Mouse (Mus musculus): Measurements from ENCODE around the gene Klhl10. TPM values are rescaled to one million over a fixed set of nuclear protein-coding genes. Genes with fewer than 3 reads are reported as not detected.

Klhl10 gene
- polyA plus RNA-seq (2016; fragmentation: Nextera tagmentation; extraction: Ambion mirVana): 0.51 and 0.74 TPM in 2 replicates

GRCm38 (mm10) chr11:100441797-100442196 is at the start of gene Klhl10, which contains the start of gene Nt5c3b:
TSS of gene Klhl10 (plus strand) at chr11:100441917.
TSS of gene Nt5c3b (minus strand) at chr11:100441808.
- Histone ChIP-seq H3K27me3 (no peaks in the 10 kb centered on the region), H3K4me1 (peaks cover 16% of the 10 kb centered on the region), H3K4me2 (peak within 1 kb of the TSS; percentile 82), H3K27ac (peak within 1 kb of the TSS; percentile 60), H3K4me3 (replicated peaks) (peak within 1 kb of the TSS; percentile 81), H3K9ac (peak within 1 kb of the TSS; percentile 88), H3K9me3 (no peaks in the 10 kb centered on the region), H3K36me3 (replicated peaks) (peaks cover 9% of the 10 kb centered on the region)
- no peak for ATAC-seq (ENCODE audit: low FRiP score)
- 87% methylated on average over 8 of the region's 8 CpGs for WGBS

DNA sequence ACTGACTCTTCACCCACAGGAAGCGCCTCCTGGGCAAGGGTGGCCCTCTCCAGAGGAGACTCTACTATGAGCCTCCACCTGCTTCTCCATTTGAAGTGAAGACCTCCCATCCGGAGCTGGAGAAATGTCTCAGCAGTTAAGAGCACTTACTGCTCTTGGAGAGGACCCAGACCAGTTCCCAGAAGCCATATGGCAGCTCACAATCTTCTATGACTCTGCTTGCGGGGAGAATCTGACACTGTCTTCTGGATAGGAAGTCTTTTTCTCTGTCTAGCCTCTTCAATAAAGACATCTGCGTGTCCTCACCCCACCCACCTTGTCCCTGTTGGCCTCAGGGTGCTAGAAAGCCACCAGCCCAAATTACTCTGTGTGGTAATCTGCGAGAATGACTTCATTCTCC is 48.8 kb upstream of the Klhl10 start:
- no peak for ATAC-seq (ENCODE audit: low FRiP score)
- no peak overlapping the region for H3K9ac ChIP-seq

GRCm38 (mm10) chr11:100393733-100394132 is 48.0 kb upstream of the Klhl10 start:
- no peaks in the 10 kb centered on the region for H3K9me3 ChIP-seq
- H3K27ac ChIP-seq: no peak overlapping the region
- H3K27me3 ChIP-seq: peaks cover 42% of the 10 kb centered on the region
- H3K9ac ChIP-seq: no peak overlapping the region
- no peak overlapping the region for H3K4me3 ChIP-seq (replicated peaks)
- 78% methylated on average over 7 of the region's 7 CpGs for WGBS
- peaks cover 39% of the 10 kb centered on the region for H3K4me1 ChIP-seq
- no peaks in the 10 kb centered on the region for H3K36me3 ChIP-seq (replicated peaks)
- H3K4me2 ChIP-seq: no peak overlapping the region
- no peak for ATAC-seq (ENCODE audit: low FRiP score)

More for the DNA sequence above, 48.8 kb upstream of the Klhl10 start:
- H3K4me2 ChIP-seq: no peak overlapping the region
- no peak overlapping the region for H3K4me3 ChIP-seq (replicated peaks)
- no peaks in the 10 kb centered on the region for H3K36me3 ChIP-seq (replicated peaks)
- peaks cover 36% of the 10 kb centered on the region for H3K4me1 ChIP-seq
- 89% methylated on average over 5 of the region's 5 CpGs for WGBS
- peaks cover 42% of the 10 kb centered on the region for H3K27me3 ChIP-seq
- no peak overlapping the region for H3K27ac ChIP-seq
- H3K9me3 ChIP-seq: no peaks in the 10 kb centered on the region

DNA sequence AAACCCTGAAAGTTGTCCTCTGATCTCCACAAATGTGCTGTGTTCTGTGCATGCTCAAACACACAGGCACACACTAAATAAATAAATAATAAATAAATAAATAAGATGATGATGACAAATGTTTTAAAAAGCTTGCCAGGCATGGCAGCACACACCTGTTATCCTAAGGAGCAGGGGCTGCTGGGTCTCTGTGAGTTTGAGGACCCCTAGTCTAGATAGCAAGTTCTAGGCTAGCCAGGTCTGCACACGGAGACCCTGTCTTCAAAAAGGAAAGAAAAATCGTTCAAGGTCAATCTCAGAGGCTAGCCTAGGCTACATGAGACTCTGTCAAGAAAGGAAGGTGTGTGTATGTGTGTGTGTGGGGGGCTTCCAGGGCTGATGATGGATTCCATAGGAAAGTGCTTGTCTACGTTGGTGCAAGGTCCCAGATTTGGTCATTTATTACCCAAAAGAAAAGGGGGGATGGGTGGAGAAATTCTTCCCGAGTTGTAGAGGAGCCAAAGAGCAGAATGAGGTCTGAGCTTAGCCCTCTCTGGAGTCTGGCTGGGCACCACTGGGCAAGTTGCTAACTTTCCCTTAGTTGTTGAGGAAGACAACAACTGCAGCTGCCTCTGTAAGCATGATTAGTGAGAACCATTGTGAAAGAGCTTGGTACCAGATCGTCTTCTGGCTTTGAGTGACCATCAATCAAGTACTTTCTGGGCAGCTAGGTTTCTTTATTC is 47.2 kb upstream of the Klhl10 start:
- H3K4me2 ChIP-seq: no peak overlapping the region
- ATAC-seq (ENCODE audit: low FRiP score): no peak

DNA sequence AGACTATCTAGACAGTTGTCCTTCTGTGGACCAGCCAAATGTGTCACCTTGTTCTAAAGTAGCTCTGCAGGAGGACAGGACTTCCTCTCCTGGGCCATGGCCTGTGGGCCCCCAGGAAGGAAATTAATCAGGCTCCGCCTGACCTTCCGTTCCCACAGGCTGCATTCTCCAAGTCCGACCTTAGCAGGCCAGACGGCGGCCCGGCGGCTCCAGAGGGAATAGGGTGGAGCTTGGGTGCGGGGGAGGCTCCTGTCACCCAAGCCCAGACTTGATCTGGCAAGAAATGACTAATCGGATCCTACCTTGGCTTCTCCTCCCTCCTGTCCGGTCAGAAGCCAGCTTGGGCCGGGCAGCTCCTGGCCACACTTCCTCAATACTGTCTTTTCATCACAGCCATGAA is 46.5 kb upstream of the Klhl10 start:
- H3K27ac ChIP-seq: no peak overlapping the region
- H3K4me1 ChIP-seq: peaks cover 38% of the 10 kb centered on the region
- no peaks in the 10 kb centered on the region for H3K9me3 ChIP-seq
- H3K36me3 ChIP-seq (replicated peaks): no peaks in the 10 kb centered on the region
- H3K9ac ChIP-seq: no peak overlapping the region
- no peak overlapping the region for H3K4me3 ChIP-seq (replicated peaks)
- no peak for ATAC-seq (ENCODE audit: low FRiP score)
- WGBS: 33% methylated on average over 11 of the region's 11 CpGs
- H3K27me3 ChIP-seq: peaks cover 46% of the 10 kb centered on the region
- peak overlapping the region; percentile 63 for H3K4me2 ChIP-seq

More for the DNA sequence above, 47.2 kb upstream of the Klhl10 start:
- Histone ChIP-seq H3K4me1 (peaks cover 39% of the 10 kb centered on the region), H3K4me3 (replicated peaks) (no peak overlapping the region), H3K27me3 (peaks cover 45% of the 10 kb centered on the region), H3K9ac (no peak overlapping the region), H3K9me3 (no peaks in the 10 kb centered on the region), H3K27ac (no peak overlapping the region), H3K36me3 (replicated peaks) (no peaks in the 10 kb centered on the region)
- 73% methylated on average over 5 of the region's 5 CpGs for WGBS

DNA sequence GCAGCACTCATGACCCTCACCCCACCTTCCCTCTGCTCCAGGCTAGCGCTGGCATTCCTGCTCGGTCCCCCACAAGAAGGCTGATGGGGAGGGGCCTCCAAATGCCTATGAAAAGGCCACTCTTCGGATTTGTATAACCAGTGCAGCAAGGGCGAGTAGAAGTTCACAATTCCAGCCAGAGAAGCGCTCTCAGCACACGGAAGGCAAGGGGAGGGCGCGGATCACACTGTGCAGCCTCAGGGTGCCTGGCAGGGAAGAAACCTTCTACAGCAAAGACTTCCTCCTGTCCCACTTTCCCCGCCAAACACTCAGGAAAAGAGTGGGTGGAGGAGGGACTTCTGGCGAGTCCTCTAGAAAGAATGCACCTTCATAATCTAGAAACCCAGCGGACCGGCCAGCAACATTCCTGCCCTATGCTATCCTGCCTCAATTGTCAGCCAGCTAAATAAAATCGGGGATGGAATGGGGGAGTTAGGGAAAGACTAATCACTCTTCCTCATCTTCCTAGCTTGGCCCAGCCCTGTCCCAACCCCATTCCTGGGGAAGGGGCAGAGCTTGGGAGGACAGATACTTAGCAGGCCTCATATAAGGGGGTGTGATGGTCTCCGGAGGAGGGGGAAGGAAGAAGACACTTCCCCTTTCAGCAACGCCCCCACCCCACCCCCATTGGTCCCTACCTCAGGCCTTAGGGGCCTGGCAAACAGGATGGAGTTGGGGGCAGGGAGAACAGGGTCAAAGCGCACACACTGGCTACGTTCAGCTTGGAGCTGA is 45.7 kb upstream of the Klhl10 start:
- WGBS: 26% methylated on average over 16 of the region's 17 CpGs

DNA sequence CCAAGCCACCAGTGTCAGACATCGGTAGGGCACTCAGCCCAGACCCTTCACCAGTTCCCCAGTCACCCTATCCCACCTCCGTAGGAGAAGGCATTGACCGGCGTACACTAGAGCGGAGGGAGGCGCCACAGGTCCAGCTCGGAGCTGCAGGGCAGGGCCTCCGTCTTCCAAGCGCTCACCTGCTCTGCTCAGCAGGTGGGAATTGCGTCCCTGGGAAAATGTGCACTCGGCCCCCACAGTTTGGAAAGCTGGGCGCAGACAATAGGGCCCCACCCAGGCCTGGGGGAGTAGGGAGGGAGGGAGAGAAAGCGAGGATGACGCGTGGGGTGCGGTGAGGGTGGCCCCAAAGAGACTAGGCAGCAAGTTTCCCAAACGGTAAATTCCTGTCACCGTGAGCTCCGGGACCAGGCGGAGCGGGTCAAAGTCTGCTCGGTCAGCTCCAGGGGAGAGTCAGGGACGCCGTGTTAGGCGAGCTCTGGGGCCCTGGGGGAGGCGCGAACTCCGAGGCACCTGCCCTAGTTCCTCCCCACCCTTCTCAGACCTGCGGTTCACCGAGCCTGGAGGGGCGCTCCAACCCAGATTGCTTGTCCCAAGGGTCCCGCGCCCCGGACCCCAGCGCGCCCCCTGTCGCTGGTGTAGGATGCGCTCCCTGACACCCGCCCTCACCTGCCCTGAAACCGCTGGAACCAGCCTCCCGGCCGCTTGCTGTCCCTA is 44.7 kb upstream of the Klhl10 start:
- Histone ChIP-seq H3K4me2 (peak overlapping the region; percentile 63), H3K27me3 (peaks cover 46% of the 10 kb centered on the region), H3K9me3 (no peaks in the 10 kb centered on the region), H3K27ac (peak overlapping the region; percentile 69; the same call in 1 of the 2 replicates), H3K36me3 (replicated peaks) (no peaks in the 10 kb centered on the region), H3K9ac (peak overlapping the region; percentile 77), H3K4me3 (replicated peaks) (peak overlapping the region; percentile 64), H3K4me1 (peaks cover 27% of the 10 kb centered on the region)
- ATAC-seq (ENCODE audit: low FRiP score): no peak; the same call in 1 of the 2 replicates
- 3% methylated on average over 40 of the region's 42 CpGs for WGBS

More for the DNA sequence above, 45.7 kb upstream of the Klhl10 start:
- H3K36me3 ChIP-seq (replicated peaks): no peaks in the 10 kb centered on the region
- H3K27me3 ChIP-seq: peaks cover 46% of the 10 kb centered on the region
- peak overlapping the region; percentile 64 for H3K4me3 ChIP-seq (replicated peaks)
- no peaks in the 10 kb centered on the region for H3K9me3 ChIP-seq
- no peak for ATAC-seq (ENCODE audit: low FRiP score)
- H3K9ac ChIP-seq: peak overlapping the region; percentile 77; the same call in 1 of the 2 replicates
- H3K27ac ChIP-seq: no peak overlapping the region; the same call in 1 of the 2 replicates
- peak overlapping the region; percentile 63 for H3K4me2 ChIP-seq
- H3K4me1 ChIP-seq: peaks cover 32% of the 10 kb centered on the region

DNA sequence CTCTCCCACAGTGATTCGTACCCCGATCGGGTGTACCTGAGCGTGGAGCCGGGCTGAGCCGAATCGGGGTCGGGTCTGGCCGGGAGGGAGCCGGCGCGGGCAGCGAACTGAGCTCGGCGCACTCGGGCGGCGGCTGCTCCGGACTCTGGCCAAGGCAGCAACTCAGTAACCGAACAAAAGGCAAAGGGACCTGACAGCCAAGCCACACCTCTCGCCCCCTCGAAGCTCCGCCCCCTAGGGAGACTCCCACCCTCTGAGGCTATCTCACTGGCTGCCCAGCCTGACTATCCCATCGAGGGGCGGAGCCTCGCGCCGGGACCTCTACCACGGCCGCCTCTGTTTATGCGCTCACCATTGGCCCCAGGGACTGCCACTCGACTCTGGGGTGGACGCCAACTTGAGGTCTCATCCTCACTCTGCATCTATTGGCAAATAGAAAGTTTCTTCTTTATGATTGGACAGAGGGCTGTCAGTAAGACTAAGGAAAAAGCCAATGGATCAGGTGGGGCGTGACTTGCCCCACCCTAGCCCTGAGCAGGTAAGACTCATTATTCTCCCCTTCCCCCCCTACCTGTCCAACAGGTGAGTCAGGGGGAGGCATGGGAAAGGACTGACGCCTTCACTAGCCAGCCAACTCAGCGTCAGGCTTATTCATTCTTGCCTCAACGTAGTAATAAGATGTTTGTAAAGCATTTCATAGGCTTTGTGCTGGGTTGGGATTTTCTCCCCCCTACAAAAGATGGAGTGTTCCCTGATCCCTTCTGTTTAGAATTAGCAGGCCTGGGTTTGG is 43.9 kb upstream of the Klhl10 start, which contains the start of gene Jup:
Gene Jup (minus strand): TSS at position 164 of the 790 bp plus-strand sequence.
- Histone ChIP-seq H3K4me1 (peaks cover 30% of the 10 kb centered on the region), H3K4me3 (replicated peaks) (peak within 1 kb of the TSS; percentile 64), H3K27me3 (peaks cover 46% of the 10 kb centered on the region), H3K9ac (peak within 1 kb of the TSS; percentile 77), H3K4me2 (peak within 1 kb of the TSS; percentile 63), H3K9me3 (no peaks in the 10 kb centered on the region), H3K36me3 (replicated peaks) (no peaks in the 10 kb centered on the region), H3K27ac (peak within 1 kb of the TSS; percentile 69; the same call in 1 of the 2 replicates)
- 2% methylated on average over 37 of the region's 37 CpGs for WGBS
- ATAC-seq (ENCODE audit: low FRiP score): peak; percentile 99

GRCm38 (mm10) chr11:100398517-100398916 is 43.2 kb upstream of the Klhl10 start:
- H3K4me2 ChIP-seq: peak overlapping the region; percentile 63; the same call in 1 of the 2 replicates

GRCm38 (mm10) chr11:100399320-100399719 is 42.4 kb upstream of the Klhl10 start:
- Histone ChIP-seq H3K36me3 (replicated peaks) (no peaks in the 10 kb centered on the region), H3K4me2 (no peak overlapping the region), H3K4me3 (replicated peaks) (no peak overlapping the region), H3K9ac (no peak overlapping the region), H3K27ac (no peak overlapping the region), H3K9me3 (no peaks in the 10 kb centered on the region), H3K4me1 (peaks cover 36% of the 10 kb centered on the region), H3K27me3 (peaks cover 36% of the 10 kb centered on the region)
- 76% methylated on average over 9 of the region's 9 CpGs for WGBS
- ATAC-seq (ENCODE audit: low FRiP score): no peak

More at GRCm38 (mm10) chr11:100398517-100398916, 43.2 kb upstream of the Klhl10 start:
- H3K36me3 ChIP-seq (replicated peaks): no peaks in the 10 kb centered on the region
- no peak overlapping the region for H3K27ac ChIP-seq
- no peaks in the 10 kb centered on the region for H3K9me3 ChIP-seq
- ATAC-seq (ENCODE audit: low FRiP score): no peak
- 94% methylated on average over 7 of the region's 7 CpGs for WGBS
- peaks cover 36% of the 10 kb centered on the region for H3K4me1 ChIP-seq
- no peak overlapping the region for H3K4me3 ChIP-seq (replicated peaks)
- H3K9ac ChIP-seq: no peak overlapping the region
- peaks cover 44% of the 10 kb centered on the region for H3K27me3 ChIP-seq
